Mouse (Mus musculus) retina, embryonic 14.5 days (tissue): ENCODE measurements at regions not wholly inside any gene's neighbourhood (a gene's known extent, or its start where the extent isn't known, plus 50 kb on each side); places are given as distances from the start of the nearest gene placed in this dataset.

Experiments
- DNase-seq: peaks from one replicate; pipeline ENCODE4 v3.0.0-alpha.2; 2015; ENCODE audit warnings: low spot score

DNA sequence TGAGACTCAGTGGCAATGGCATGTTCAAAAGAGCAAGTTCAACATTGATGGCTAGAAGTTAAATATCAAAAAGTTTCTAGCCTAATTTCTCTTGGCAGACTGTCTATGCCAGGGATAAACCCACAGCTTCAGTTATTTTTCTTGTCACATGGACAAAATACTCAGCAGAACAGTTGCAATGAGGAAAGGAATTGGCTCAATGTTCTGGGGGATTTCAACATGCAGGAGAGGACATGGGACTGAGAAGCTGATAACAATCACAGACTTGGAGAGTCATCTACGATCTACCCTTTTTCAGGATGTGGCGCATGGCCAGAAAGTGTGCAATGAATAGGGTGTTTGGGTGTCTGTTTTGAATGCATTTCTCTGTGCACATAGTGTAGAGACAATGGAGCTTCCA lies 389.9 kb downstream of the Rnd3 start:
- no peak for DNase-seq

DNA sequence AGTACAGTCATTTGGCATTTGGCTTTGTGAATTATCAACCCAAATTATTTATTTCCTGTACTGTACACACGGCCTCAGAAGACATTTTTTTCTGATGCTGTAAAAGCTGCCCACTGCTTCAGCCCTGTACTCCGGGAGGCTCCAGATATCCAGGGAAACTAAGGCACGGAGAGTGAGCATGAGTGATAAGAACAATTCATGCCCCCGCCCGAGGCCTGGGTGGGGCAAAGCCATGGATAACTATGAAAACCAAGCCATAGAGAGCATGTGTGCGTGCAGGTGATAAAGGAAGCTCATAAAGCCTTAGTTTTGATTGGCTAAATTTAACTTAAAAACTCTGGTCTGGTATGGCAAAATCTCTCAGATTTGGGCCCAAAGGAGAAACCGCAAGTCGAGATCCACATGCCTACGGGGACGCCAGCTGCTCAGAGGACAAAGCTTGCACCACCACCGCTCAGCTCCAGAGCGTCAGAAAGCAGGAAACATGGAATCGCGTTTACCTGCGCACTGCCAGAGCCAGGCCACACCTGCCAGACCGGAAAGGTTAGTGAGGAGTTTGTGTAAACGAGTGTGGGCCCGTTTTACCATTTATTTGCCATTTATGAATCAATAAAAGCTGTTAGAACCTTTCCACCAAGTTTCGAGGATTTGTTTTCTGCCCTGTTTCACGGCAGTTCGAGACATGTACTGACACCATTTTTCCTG lies 390.9 kb downstream of the Rnd3 start:
- no peak for DNase-seq

DNA sequence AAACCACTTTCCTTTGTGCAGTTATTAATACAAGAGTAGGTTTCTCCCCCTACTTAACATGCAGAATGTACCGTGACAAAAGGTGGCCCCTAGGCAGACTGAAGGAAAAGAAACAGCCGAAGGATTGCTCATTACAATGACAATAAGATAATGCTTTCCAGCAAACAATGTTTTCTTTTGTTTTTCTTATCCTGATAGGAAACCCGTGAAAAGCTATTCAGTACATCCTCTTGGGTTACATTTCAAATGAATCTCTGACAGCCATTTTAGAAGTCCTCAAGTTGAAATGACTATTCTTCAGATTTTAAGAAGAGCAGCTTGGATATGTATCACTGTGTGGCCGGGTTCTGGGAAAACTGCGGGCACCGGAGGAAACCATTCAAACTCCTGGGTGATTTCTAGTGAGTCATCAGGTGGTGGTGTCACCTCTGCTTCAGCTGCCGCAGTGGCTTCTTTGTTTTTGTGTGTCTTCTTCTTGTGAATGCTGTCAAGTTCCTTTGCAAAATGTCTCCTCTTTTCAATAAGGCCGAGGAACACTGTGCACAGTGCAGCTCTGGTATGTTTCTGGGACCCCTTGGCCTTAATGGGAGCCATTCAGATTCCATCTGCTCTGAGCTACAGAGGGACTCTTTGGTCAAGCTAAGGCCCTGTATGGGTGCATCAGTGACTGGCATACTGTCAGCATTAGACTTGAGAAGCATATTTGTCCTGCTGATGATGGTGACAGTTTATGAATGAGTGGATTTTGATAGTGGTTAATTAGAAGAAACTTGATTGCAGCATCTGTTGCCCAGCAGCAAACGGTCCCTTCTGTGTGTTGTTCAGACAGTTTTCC lies 393.1 kb downstream of the Rnd3 start:
- DNase-seq: peak; percentile 44

DNA sequence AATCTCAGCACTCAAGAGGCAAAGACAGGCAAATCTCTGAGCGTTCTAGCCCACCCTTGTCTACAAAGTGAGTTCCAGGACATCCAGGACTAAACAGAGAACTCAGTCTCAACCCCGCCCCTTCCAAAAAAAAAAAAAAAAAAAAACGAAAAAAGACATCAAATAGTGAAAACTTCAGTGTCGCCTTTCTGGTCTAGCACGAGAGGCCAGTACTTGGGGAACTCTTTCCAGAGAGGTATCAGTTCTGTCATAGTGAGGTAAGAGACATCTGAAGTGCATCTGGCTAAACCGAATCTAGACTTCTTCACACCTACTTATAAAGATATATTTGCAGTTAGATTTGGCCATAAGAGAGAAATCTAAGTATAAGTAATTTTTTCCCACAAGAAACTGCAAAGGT lies 393.8 kb downstream of the Rnd3 start:
- no peak for DNase-seq

DNA sequence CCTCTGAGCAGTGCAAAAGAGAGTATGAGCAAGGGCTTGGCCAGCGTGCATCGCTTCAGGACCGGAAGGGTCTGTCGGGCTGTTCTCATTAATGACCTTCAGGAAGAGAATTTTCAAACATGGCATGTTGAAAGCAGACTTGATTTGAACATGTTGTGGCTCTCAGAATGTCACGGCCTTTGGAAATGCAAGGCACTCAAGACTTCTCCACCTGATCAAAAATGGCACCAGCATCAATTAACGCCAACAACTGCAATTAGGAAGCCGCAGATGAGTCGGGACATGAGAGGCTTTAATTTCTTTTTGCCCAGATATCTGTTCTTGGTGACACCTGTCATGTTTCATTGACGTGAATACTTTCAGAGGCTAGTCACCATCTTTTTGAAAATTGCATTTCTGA lies 396.5 kb downstream of the Rnd3 start:
- DNase-seq: peak; percentile 22

GRCm38 (mm10) chr2:50750799-50751198 lies 398.1 kb downstream of the Rnd3 start:
- DNase-seq: no peak

DNA sequence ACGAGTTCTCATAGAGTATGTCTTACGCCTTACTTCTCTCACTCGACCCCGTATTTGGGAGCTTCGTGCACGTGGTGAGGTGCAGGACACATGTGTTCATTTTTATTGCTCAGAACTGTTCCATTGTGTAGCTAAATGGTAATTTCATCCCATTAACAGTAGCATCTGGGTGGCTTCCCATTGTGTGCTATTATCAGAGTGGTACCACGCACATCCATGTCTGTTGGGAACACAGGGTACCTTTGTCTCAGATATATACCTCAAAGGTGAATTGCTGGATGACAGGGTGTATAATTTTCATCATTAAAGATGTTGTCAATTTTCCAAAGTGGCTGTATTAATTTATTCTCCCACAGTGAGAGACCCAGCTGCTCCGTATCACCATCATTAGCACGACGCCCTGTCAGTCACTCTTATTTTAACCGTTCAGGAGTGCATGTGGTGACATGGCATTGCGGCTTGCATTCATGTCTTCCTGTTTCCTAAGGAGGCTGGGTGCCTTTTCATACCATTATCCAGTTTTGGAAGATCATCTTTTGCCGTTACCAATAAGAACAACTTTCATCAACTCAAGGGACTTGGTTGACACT lies 404.2 kb downstream of the Rnd3 start:
- no peak for DNase-seq

- no peak for DNase-seq
These were observed 405.1 kb downstream of the Rnd3 start for GRCm38 (mm10) chr2:50743785-50744258.

DNA sequence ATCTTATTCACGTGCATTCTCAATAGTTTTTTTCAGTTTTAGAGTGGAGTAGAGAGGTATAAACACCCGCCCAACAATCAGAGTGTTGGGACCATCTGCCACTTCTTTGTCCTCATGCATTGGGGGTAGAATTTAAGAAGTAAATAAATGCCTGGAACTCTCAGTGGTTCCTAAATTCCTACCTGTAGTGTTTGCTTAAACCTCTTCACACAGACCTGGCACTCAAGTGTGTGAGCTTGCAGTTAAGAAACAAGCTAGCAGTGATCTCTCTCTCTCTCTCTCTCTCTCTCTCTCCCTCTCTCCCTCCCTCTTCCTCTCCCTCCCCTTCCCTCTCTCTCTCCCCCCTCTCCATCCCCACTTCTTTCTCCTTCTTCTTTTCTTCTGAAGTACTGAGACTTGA lies 406.5 kb downstream of the Rnd3 start:
- no peak for DNase-seq

DNA sequence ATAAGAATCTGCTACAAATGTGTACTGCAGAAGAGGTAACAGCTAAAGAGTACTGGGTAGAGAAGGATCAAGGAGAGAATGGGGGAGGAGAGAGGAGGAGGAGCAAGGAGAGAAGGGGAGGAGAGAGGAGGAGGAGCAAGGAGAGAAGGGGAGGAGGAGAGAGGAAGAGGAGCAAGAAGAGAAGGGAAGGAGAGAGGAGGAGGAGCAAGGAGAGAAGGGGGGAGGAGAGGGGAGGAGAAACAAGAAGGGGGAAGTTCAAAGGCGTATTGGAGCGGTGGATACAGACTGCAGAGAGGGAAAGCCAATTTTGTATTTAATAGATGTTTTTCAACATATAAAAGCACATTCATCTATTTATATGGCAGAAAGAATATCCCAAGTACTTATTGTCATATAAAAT lies 407.6 kb downstream of the Rnd3 start:
- no peak for DNase-seq

DNA sequence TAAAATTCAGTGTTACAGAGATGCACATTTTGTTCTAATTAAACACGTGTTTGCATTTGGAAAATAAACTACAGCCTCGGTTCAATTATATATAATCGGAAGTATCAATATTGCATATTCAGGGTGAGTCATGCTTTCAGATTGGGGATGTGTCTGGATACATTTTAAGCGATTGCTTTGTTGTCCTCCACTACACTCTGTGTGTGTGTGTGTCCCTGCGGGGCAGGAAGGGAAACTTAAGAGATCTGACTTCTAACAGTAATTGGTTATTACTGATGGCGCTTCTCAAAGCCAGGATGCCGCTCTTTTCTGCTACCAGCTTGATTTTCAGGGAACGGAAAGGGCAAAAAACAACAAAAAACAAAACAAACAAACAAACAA lies 409.3 kb downstream of the Rnd3 start:
- no peak for DNase-seq

GRCm38 (mm10) chr2:50738936-50739598 lies 409.8 kb downstream of the Rnd3 start:
- DNase-seq: no peak

DNA sequence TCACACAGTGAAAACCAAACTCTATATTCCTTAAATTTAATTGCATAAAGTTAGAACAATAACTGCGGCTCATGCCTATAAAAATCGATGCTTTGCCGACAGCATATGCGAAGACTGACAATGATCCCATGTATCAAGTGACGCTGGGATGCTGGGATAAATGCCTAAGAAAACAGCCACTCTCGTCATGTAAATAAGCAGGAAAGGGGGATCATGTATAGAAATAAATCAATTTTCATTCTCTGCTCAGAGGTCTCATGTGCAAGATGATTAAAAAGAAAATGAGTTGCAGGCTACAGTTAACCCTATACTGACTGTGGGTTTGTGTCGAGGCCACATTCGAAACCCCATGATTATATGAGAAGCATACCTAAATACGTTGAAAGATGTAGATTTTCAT lies 411.2 kb downstream of the Rnd3 start:
- DNase-seq: no peak

DNA sequence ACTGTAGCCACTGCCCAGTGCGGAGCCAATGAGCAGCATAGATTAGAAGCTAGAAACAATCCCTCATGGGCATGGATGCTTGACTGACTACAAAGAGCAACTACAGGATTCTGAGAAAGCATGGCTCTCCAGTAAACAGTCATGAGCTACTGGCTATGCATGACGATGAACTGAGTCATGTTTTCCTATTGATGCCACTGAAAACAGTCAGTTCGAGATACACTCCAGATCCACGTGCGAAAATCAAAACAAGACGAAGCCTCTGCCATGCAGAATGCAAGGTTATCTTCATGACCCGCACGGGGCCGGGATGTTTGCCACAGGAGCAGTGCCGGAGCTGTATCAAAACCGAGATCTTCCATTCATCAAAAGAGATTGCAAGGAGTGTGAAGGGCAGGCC lies 413.9 kb downstream of the Rnd3 start:
- no peak for DNase-seq

GRCm38 (mm10) chr2:50706652-50707051 lies 410.1 kb upstream of the Mmadhc start:
- DNase-seq: no peak

DNA sequence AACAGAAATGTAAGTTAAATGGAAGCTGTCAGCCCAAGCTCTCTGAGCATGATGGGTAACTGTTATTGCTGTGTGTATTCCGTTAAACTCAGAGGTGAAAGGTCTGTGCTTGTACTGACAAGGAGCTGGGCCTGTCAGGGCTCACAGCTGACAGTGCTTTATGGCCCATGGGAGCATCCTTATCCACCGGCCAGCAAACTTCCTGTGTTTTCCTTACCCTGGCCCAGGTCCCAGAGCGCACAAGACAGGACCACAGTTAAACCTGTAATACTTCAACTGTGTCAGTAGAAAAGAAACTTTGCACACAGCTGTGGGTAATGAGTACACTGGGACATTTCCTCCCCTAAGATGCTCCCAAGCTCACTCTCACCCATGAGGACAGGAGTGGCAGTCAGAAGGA lies 407.7 kb upstream of the Mmadhc start:
- DNase-seq: no peak

DNA sequence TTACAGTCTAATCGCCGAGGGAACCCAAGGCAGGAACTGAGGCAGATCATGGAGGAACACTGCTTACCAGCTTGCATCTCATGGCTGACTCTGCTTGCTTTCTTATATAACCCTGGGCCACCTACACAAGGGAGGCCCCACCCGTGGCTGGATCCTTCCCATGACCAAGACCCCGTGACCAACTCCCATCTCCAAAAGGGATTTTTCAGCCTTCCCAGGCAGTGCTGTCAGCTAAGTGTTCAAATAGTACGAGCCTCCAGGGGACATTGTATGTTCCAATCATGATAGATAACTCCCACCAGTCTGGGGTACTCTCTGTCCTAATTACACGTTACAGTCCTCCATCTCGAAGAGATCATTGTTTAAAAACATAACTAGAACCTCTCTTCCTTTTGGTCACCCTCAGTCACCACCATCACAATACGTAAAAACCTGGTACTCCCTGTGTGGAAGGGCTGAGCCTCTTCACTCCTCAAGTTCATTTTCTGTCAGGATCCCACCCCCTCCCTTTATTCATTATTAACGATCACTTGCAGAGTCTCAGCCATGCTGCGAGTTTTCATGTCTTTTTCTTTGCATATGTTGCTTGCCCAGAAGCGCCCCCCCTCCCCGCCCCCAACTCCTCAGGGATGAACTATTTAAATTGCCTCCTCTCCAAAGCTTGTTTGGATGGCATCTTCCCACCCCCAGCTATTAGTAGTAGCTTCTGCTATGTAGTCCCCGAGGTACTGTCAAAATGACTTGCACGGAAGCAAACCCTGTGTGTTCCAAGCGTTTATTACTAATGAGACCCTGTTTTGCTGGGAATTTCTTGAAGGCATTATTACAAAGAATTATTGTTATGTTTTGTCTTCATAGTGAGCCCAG lies 406.2 kb upstream of the Mmadhc start:
- DNase-seq: no peak

- DNase-seq: no peak
These were observed 402.2 kb upstream of the Mmadhc start for GRCm38 (mm10) chr2:50698841-50699240.

DNA sequence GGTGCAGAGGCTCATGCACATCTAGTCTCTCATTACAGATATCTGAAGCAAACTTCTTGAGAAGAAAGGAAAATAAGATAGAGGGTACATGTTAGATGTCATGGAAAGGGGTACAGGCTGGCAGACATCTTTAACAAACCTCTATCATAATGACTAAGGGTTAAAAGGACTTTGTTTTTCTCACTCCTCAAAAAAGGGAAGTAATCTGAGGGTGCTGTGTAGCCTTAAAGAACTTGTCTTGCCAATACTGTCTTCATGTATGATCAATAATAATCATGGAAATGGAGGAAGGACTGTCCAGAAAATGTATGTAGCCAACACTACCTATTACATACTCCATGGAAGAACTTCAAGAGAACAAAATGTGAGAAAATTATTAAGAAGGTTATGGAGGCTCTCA lies 400.0 kb upstream of the Mmadhc start:
- DNase-seq: no peak

DNA sequence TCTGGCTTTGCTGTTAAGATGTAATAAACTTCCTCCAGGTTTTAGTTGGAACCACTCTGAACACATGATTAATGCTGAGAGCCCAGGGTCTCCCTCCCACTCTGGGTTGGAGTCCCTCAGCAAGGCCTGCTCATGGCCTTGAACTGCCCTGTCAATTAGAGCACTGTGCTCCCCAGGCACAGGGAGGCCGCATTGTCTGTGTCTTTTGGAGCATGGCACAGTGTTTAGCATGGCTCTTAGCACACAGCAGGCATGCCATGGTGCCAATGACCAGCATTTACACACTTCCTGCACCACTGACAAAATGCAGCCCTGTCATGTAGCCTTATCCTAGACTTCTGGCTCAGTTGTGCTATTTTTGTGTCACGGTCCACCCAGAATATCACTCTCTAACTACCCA lies 398.2 kb upstream of the Mmadhc start:
- DNase-seq: peak; percentile 88

DNA sequence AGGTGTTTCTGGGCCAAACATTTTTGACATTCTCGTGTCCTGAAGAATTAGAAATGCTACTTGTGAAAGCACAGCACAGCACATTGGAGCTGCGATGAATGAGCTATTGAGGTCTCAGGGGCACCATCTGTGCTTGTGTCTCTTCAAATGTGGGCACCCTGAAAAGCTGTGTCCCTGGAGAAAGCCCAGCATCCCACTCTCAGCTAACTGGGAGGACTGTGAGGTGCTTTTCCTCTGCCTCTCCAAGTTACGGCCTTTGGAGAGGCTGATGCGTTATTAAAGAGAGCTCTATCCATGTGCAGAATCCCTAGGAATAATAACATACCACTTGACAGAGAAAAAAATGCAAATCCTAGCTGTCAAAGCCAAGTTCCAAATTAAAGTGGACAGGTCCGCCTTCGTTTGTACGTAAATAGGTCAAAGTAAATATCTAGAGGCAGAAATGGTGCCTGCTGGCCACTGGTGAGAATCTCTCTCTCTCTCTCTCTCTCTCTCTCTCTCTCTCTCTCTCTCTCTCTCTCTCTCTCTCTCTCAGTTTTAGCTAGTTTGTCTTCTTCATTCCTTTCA lies 397.3 kb upstream of the Mmadhc start:
- DNase-seq: peak; percentile 94
